Mouse (Mus musculus) embryonic facial prominence, embryonic 11.5 days (tissue): Measurements from ENCODE around the gene Hoxd8. TPM values are rescaled to one million over a fixed set of nuclear protein-coding genes. Genes with fewer than 3 reads are reported as not detected.

Source experiments
- ATAC-seq: fragments of 200-750 bp; cut with Nextera tagmentation; replicated peaks from 2 replicates; pipeline ENCODE4 v1.8.0; 2017; ENCODE audit warnings: low read depth; ENCODE audit not compliant: insufficient number of reproducible peaks, low FRiP score, low TSS enrichment
- DNase-seq: peaks from one replicate; pipeline ENCODE4 v3.0.0-alpha.2; 2015; ENCODE audit warnings: low spot score
- H3K27ac ChIP-seq: fragments of 300-500 bp; sonication (generic); replicated peaks from 2 replicates; pipeline ENCODE4 v1.5.1; 2014; ENCODE audit warnings: mild to moderate bottlenecking, low read depth, low read length, control low read depth
- H3K27me3 ChIP-seq: fragments of 300-500 bp; sonication (generic); 2 replicates; pipeline ENCODE4 v1.6.1; 2014; ENCODE audit warnings: mild to moderate bottlenecking, low read length, moderate library complexity, mixed read lengths; ENCODE audit not compliant: control insufficient read depth, insufficient read depth
- H3K36me3 ChIP-seq: fragments of 300-500 bp; sonication (generic); replicated peaks from 2 replicates; pipeline ENCODE4 v1.6.1; 2014; ENCODE audit warnings: low read depth, mild to moderate bottlenecking, low read length, moderate library complexity, mixed read lengths; ENCODE audit not compliant: control insufficient read depth, insufficient read depth
- H3K4me1 ChIP-seq: fragments of 300-500 bp; sonication (generic); 2 replicates; pipeline ENCODE4 v1.6.1; 2014; ENCODE audit warnings: low read length, mixed read lengths; ENCODE audit not compliant: control insufficient read depth, insufficient read depth
- H3K4me2 ChIP-seq: fragments of 300-500 bp; sonication (generic); 2 replicates; pipeline ENCODE4 v1.6.1; 2014; ENCODE audit warnings: low read depth, mild to moderate bottlenecking, control low read depth, low read length, moderate library complexity
- H3K4me3 ChIP-seq: fragments of 300-500 bp; sonication (generic); 2 replicates; pipeline ENCODE4 v1.5.1; 2014; ENCODE audit warnings: low read depth, low read length, control low read depth
- H3K9ac ChIP-seq: fragments of 300-500 bp; sonication (generic); replicated peaks from 2 replicates; pipeline ENCODE4 v1.6.1; 2014; ENCODE audit warnings: mild to moderate bottlenecking, control low read depth, low read length
- H3K9me3 ChIP-seq: fragments of 300-500 bp; sonication (generic); replicated peaks from 2 replicates; pipeline ENCODE4 v1.6.1; 2016; ENCODE audit warnings: mild to moderate bottlenecking, low read length, inconsistent platforms, mixed read lengths; ENCODE audit not compliant: control insufficient read depth
- WGBS: fragments of 180-500 bp; shearing (Covaris S2); extraction: QIAGEN DNeasy Blood & Tissue Kit; methylation state at CpG from one replicate; pipeline ENCODE4 v1.1.7; 2014; 5-methylcytosine and 5-hydroxymethylcytosine counted together
- polyA plus RNA-seq: library from polyadenylated mRNA; unstranded; fragments of >200 nt; fragmentation: Nextera tagmentation; extraction: Ambion mirVana; gene quantifications from 2 replicates; pipeline ENCODE4 v1.2.1, GENCODE M21; 2014

Gene Hoxd8
- polyA plus RNA-seq, 1 experiment from 2014 or later, result 0.18 TPM

- Histone ChIP-seq H3K27ac (no peak overlapping the region), H3K36me3 (no peaks in the 10 kb centered on the region), H3K9me3 (no peaks in the 10 kb centered on the region), H3K27me3 (peaks cover 92% of the 10 kb centered on the region), H3K9ac (no peak overlapping the region; the same call in 1 of the 2 replicates), H3K4me3 (peak overlapping the region; percentile 19; the same call in 1 of the 2 replicates), H3K4me2 (peak overlapping the region; percentile 41), H3K4me1 (peaks cover 3% of the 10 kb centered on the region; the same call in 1 of the 2 replicates)
- under 1% methylated on average over 47 of the region's 47 CpGs for WGBS
- ATAC-seq (peak; percentile 57; the same call in 1 of the 2 replicates), DNase-seq (no peak)
Measured at GRCm38 (mm10) chr2:74749337-74750121, 45.1 kb downstream of the Hoxd8 start.

GRCm38 (mm10) chr2:74750731-74751250, 46.4 kb downstream of the Hoxd8 start:
- H3K9me3 ChIP-seq, result no peaks in the 10 kb centered on the region
- 16% methylated on average over 5 of the region's 5 CpGs for WGBS
- H3K4me1 ChIP-seq, result peaks cover 3% of the 10 kb centered on the region; the same call in 1 of the 2 replicates
- ATAC-seq, result no peak
- H3K27me3 ChIP-seq, result peaks cover 83% of the 10 kb centered on the region
- DNase-seq, result no peak
- H3K36me3 ChIP-seq, result no peaks in the 10 kb centered on the region
- no peak overlapping the region for H3K9ac ChIP-seq
- no peak overlapping the region for H3K4me3 ChIP-seq
- no peak overlapping the region for H3K27ac ChIP-seq
- H3K4me2 ChIP-seq, result no peak overlapping the region

GRCm38 (mm10) chr2:74751861-74752260, 47.4 kb downstream of the Hoxd8 start:
- Histone ChIP-seq H3K36me3 (no peaks in the 10 kb centered on the region), H3K27me3 (peaks cover 73% of the 10 kb centered on the region), H3K9me3 (no peaks in the 10 kb centered on the region), H3K4me3 (no peak overlapping the region), H3K4me1 (peaks cover 3% of the 10 kb centered on the region; the same call in 1 of the 2 replicates), H3K9ac (no peak overlapping the region), H3K4me2 (no peak overlapping the region), H3K27ac (no peak overlapping the region)
- ATAC-seq, result no peak
- DNase-seq, result no peak
- 71% methylated on average over 1 of the region's 1 CpGs for WGBS

GRCm38 (mm10) chr2:74752431-74753174, 48.2 kb downstream of the Hoxd8 start:
- Histone ChIP-seq H3K4me1 (peaks cover 3% of the 10 kb centered on the region; the same call in 1 of the 2 replicates), H3K4me2 (peak overlapping the region; percentile 32), H3K27ac (no peak overlapping the region), H3K4me3 (peak overlapping the region; percentile 17), H3K36me3 (no peaks in the 10 kb centered on the region), H3K9ac (peak overlapping the region; percentile 46), H3K9me3 (no peaks in the 10 kb centered on the region), H3K27me3 (peaks cover 66% of the 10 kb centered on the region)
- ATAC-seq (no peak; the same call in 1 of the 2 replicates), DNase-seq (no peak)
- WGBS, result under 1% methylated on average over 45 of the region's 45 CpGs

- Histone ChIP-seq H3K4me1 (peaks cover 3% of the 10 kb centered on the region; the same call in 1 of the 2 replicates), H3K4me3 (peak overlapping the region; percentile 17; the same call in 1 of the 2 replicates), H3K27me3 (peaks cover 63% of the 10 kb centered on the region), H3K36me3 (no peaks in the 10 kb centered on the region), H3K4me2 (peak overlapping the region; percentile 32), H3K27ac (no peak overlapping the region), H3K9me3 (no peaks in the 10 kb centered on the region), H3K9ac (no peak overlapping the region; the same call in 1 of the 2 replicates)
- ATAC-seq (no peak), DNase-seq (no peak)
- WGBS, result under 1% methylated on average over 25 of the region's 25 CpGs
Measured at GRCm38 (mm10) chr2:74753175-74753523, 48.7 kb downstream of the Hoxd8 start.

GRCm38 (mm10) chr2:74753711-74754110, 49.3 kb downstream of the Hoxd8 start:
- WGBS, result 17% methylated on average over 5 of the region's 5 CpGs
- Histone ChIP-seq H3K36me3 (no peaks in the 10 kb centered on the region), H3K4me3 (no peak overlapping the region), H3K9ac (no peak overlapping the region), H3K27ac (no peak overlapping the region), H3K9me3 (no peaks in the 10 kb centered on the region), H3K4me1 (peaks cover 3% of the 10 kb centered on the region; the same call in 1 of the 2 replicates), H3K4me2 (no peak overlapping the region), H3K27me3 (peaks cover 62% of the 10 kb centered on the region)
- no peak for ATAC-seq
- DNase-seq, result no peak
